Mouse (Mus musculus) stomach, embryonic 14.5 days (tissue): ENCODE data around the gene Izumo2. TPM values are rescaled to one million over a fixed set of nuclear protein-coding genes. Genes with fewer than 3 reads are reported as not detected.

Experiments used
- ATAC-seq: fragments of 200-750 bp; cut with Nextera tagmentation; 2 replicates; pipeline ENCODE4 v1.8.0; 2017; ENCODE audit warnings: low read depth, moderate TSS enrichment; ENCODE audit not compliant: insufficient number of reproducible peaks, insufficient read depth, low FRiP score
- H3K27ac ChIP-seq: fragments of 300-500 bp; sonication (generic); 2 replicates; pipeline ENCODE4 v1.5.1; 2014; ENCODE audit warnings: mild to moderate bottlenecking, low read length, moderate library complexity, mixed read lengths
- H3K27me3 ChIP-seq: fragments of 300-500 bp; sonication (generic); 2 replicates; pipeline ENCODE4 v1.6.1; 2014; ENCODE audit warnings: low read length, control low read depth, mixed read lengths; ENCODE audit not compliant: control insufficient read depth, insufficient read depth
- H3K36me3 ChIP-seq: fragments of 300-500 bp; sonication (generic); 2 replicates; pipeline ENCODE4 v1.6.1; 2014; ENCODE audit warnings: mild to moderate bottlenecking, control low read depth, low read length, moderate library complexity, mixed read lengths; ENCODE audit not compliant: control insufficient read depth, insufficient read depth
- H3K4me1 ChIP-seq: fragments of 300-500 bp; sonication (generic); 2 replicates; pipeline ENCODE4 v1.6.1; 2014; ENCODE audit warnings: low read length, control low read depth, mixed read lengths; ENCODE audit not compliant: control insufficient read depth, insufficient read depth
- H3K4me2 ChIP-seq: fragments of 300-500 bp; sonication (generic); replicated peaks from 2 replicates; pipeline ENCODE4 v1.6.1; 2014; ENCODE audit warnings: low read depth, low read length, control low read depth
- H3K4me3 ChIP-seq: fragments of 300-500 bp; sonication (generic); 2 replicates; pipeline ENCODE4 v1.5.1; 2014; ENCODE audit warnings: low read depth, low read length, control low read depth
- H3K9ac ChIP-seq: fragments of 300-500 bp; sonication (generic); replicated peaks from 2 replicates; pipeline ENCODE4 v1.6.1; 2014; ENCODE audit warnings: low read depth, mild to moderate bottlenecking, control low read depth, low read length, moderate library complexity, mixed read lengths
- H3K9me3 ChIP-seq: fragments of 300-500 bp; sonication (generic); 2 replicates; pipeline ENCODE4 v1.6.1; 2016; ENCODE audit warnings: low read depth, low read length, control low read depth; ENCODE audit not compliant: control insufficient read depth
- WGBS: fragments of 180-500 bp; shearing (Covaris S2); extraction: QIAGEN DNeasy Blood & Tissue Kit; methylation state at CpG from one replicate; pipeline ENCODE4 v1.1.7; 2014; 5-methylcytosine and 5-hydroxymethylcytosine counted together
- polyA plus RNA-seq: library from polyadenylated mRNA; unstranded; fragments of >200 nt; fragmentation: Nextera tagmentation; extraction: Ambion mirVana; gene quantifications from 2 replicates; pipeline ENCODE4 v1.2.1, GENCODE M21; 2014

Gene Izumo2
- polyA plus RNA-seq, 1 experiment from 2014 or later: not detected

DNA sequence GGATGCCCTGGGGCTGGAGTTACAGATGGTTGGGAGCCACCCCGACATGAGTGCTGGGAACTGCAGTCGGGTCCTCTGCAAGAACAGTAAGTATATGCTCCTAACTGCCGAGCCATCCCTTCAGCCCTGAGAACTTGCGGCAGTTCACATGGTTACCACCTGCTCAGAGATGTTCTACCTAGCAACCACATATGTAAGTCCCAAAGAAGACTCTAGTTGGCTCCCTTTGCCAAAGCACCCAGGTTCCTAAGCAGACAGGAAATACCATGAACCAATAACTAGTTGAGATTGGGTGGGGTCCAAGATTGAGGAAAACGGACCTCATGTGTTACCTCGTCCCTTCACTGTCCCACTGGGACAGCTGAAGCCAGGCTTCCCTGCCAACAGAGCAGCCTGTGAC is 17.8 kb downstream of the Izumo2 start:
- Histone ChIP-seq H3K4me2 (no peak overlapping the region), H3K4me3 (no peak overlapping the region), H3K9ac (no peak overlapping the region), H3K27me3 (no peaks in the 10 kb centered on the region), H3K36me3 (no peaks in the 10 kb centered on the region), H3K4me1 (no peaks in the 10 kb centered on the region), H3K27ac (no peak overlapping the region), H3K9me3 (no peaks in the 10 kb centered on the region)
- no peak for ATAC-seq
- 73% methylated on average over 6 of the region's 6 CpGs for WGBS

DNA sequence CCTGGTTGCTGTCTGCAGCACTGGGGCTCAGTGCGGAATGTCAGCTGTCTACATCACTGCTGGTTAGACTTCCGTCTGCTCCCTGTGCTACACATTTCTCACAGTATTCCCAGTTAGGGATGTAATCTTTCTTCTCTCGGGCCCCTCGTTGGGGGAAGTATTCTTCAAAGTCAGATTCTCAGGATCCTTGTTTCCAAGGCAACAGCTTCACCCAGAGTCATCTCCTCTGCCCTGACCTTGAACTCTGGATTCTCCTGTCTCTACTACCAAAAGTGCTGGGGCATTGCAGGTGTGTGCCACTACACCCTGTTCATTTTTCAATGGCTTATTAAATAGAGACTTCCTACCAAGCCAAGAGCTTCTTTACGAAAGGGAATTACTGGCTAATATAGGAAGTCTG is 18.6 kb downstream of the Izumo2 start:
- Histone ChIP-seq H3K27ac (no peak overlapping the region), H3K27me3 (no peaks in the 10 kb centered on the region), H3K4me3 (no peak overlapping the region), H3K36me3 (no peaks in the 10 kb centered on the region; the same call in 1 of the 2 replicates), H3K9ac (no peak overlapping the region), H3K9me3 (no peaks in the 10 kb centered on the region), H3K4me1 (no peaks in the 10 kb centered on the region), H3K4me2 (no peak overlapping the region)
- WGBS: 45% methylated on average over 5 of the region's 5 CpGs
- no peak for ATAC-seq

DNA sequence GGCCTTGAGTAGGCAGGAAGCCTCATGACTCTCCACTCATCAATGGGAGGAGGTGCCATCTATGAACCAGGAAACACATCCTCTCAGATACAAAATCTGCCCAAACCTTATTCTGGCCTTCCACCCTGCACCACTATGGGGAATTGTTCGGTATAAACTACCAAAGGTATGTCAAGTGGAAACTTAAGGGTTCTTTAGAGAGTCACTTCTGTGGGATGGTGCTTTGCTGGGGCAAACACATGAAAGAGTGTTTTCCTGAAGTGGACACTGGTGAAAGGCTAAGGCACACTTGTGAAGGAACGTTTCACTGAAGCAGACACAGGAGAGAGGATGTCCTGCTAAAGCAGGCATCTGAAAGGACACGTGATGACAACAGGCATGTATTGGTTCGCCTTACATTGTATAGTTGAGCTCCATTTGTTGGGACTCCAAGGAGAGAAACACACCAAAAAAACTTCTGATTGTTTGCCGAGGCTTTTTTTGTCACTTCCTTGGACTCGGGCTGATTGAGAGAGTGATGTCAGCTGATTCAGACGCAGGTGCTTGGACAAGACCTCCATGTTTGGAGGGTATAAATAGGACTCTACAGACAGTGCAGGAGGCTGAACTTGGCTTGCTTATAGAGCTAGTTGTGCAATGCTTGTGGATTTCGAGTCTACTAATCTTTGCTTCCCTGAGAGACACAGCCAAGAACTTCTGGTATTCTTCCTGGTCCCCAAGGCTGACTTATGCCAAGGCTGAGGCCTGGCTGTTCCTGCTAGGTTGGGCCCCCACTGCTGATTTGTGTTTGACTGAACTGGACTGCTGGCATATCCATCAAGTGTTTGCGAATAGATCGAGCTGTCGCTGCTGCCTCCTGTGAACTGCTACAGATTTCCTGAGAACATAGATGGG is 19.8 kb downstream of the Izumo2 start:
- H3K4me2 ChIP-seq: no peak overlapping the region
- H3K9me3 ChIP-seq: no peaks in the 10 kb centered on the region
- H3K27me3 ChIP-seq: no peaks in the 10 kb centered on the region
- no peak overlapping the region for H3K9ac ChIP-seq
- ATAC-seq: no peak
- no peaks in the 10 kb centered on the region; the same call in 1 of the 2 replicates for H3K36me3 ChIP-seq
- H3K27ac ChIP-seq: no peak overlapping the region
- H3K4me1 ChIP-seq: no peaks in the 10 kb centered on the region
- 83% methylated on average over 11 of the region's 11 CpGs for WGBS
- H3K4me3 ChIP-seq: no peak overlapping the region

DNA sequence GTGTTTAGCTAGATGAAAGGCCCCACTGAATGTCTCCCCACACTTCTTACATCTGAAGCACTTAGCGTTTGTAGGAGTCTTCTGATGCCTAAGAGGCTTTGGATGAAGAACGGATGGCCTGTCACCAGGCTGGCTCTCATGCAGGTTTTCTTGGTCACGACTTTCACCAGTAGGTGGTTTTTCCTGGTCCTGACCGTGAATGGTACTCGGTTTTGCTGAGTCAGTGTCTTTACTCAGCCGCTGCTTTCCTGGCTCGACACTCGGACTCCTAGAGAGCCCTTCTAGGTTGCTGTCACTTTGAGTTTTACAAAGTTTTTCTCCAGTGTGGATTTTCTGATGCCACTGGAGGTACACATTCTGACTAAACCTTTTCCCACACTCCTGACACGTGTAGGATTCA is 25.2 kb downstream of the Izumo2 start:
- no peaks in the 10 kb centered on the region for H3K27me3 ChIP-seq
- no peak overlapping the region for H3K9ac ChIP-seq
- ATAC-seq: no peak
- H3K4me2 ChIP-seq: no peak overlapping the region
- no peak overlapping the region for H3K4me3 ChIP-seq
- WGBS: 80% methylated on average over 9 of the region's 9 CpGs
- H3K4me1 ChIP-seq: no peaks in the 10 kb centered on the region
- H3K9me3 ChIP-seq: no peaks in the 10 kb centered on the region
- H3K27ac ChIP-seq: no peak overlapping the region
- H3K36me3 ChIP-seq: no peaks in the 10 kb centered on the region; the same call in 1 of the 2 replicates

DNA sequence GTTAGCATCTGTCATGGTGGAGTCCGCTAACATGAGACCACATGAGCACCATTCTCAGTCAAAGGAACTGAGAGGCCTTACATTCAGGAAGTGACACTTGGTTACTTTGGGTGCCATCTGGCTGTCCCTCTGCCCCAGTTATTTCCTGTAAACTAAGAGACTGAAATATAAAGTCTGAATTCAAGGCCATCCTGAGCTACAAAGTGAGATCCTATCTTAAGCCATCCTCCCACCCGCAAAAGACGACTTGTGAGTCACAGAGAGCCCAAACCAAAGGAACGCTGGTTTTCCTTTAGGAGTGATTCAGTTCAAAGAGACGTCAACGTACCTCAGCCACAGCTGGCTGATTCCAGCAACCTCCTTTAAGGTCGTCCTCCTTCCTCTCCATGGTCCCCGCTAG is 32.8 kb downstream of the Izumo2 start:
- WGBS: 79% methylated on average over 8 of the region's 8 CpGs
- H3K4me2 ChIP-seq: no peak overlapping the region
- no peak for ATAC-seq
- no peak overlapping the region for H3K4me3 ChIP-seq
- H3K9ac ChIP-seq: no peak overlapping the region
- peaks cover 3% of the 10 kb centered on the region; the same call in 1 of the 2 replicates for H3K4me1 ChIP-seq
- H3K27me3 ChIP-seq: no peaks in the 10 kb centered on the region
- no peak overlapping the region for H3K27ac ChIP-seq
- no peaks in the 10 kb centered on the region for H3K9me3 ChIP-seq
- no peaks in the 10 kb centered on the region for H3K36me3 ChIP-seq

DNA sequence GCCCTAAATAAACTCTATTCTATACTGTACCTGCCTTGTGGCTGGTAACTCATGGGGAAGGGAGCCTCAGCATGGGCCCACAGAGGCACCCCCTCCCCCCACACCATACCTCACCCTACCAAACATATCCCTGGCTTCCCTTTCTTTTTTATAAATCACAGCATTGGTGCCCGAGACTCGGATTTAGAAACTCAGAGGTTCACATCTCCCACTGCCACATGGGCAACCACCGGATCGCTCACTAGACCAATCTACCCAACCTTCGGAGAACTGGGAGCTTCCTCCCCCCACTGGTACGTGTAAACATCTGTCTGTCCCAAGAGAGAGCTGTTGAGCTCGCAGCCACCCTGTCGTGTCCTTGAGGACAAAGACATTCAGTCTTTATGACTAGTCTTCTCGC is 35.7 kb downstream of the Izumo2 start:
- H3K9me3 ChIP-seq: no peaks in the 10 kb centered on the region
- H3K4me3 ChIP-seq: no peak overlapping the region
- H3K4me2 ChIP-seq: peak overlapping the region; percentile 74
- peaks cover 3% of the 10 kb centered on the region; the same call in 1 of the 2 replicates for H3K4me1 ChIP-seq
- WGBS: 44% methylated on average over 9 of the region's 9 CpGs
- no peak overlapping the region for H3K9ac ChIP-seq
- no peaks in the 10 kb centered on the region for H3K36me3 ChIP-seq
- no peaks in the 10 kb centered on the region for H3K27me3 ChIP-seq
- ATAC-seq: no peak
- no peak overlapping the region for H3K27ac ChIP-seq

DNA sequence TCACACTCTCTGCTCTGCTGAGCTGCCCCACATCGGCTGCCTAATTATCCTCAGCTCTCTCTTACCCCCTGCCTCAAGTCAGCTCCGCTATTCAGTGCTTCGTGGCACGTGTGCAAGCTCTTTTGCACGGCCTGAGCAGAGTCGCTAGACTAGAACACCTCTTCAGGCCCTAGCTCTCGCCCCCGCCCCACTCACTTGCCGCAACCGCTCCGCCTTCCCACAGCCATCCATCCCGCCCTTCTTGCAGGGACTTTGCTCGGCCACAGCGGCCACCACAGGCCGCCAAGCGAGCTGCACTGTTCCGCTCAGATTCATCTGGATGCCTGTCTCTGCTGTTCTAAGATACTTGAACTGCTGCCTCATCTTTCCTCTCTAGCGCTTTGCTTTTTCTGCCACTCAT is 36.5 kb downstream of the Izumo2 start:
- Histone ChIP-seq H3K4me2 (peak overlapping the region; percentile 74), H3K36me3 (no peaks in the 10 kb centered on the region), H3K4me1 (peaks cover 3% of the 10 kb centered on the region; the same call in 1 of the 2 replicates), H3K9ac (peak overlapping the region; percentile 18; the same call in 1 of the 2 replicates), H3K27me3 (no peaks in the 10 kb centered on the region), H3K4me3 (peak overlapping the region; percentile 37), H3K27ac (no peak overlapping the region), H3K9me3 (no peaks in the 10 kb centered on the region)
- ATAC-seq: peak; percentile 40; the same call in 1 of the 2 replicates
- 0% methylated on average over 18 of the region's 18 CpGs for WGBS

DNA sequence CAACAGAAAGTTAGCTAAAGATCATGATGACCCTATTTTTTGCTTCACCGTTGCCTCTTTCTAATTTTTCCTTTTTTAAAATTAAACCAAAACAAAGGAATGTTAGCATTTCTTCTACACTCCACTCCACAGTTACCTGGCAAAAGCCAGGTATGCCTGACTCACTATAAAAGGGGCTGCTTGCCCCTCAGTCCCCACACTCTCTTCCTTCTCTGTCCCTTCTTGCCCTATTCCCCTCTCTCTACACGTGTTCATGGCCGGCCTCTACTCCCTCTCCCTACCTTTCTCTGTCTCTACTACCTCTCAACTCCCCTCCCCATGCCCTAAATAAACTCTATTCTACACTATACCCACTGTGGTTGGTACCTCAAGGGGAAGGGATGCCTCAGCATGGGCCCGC is 38.6 kb downstream of the Izumo2 start:
- Histone ChIP-seq H3K9me3 (no peaks in the 10 kb centered on the region), H3K4me1 (peaks cover 3% of the 10 kb centered on the region; the same call in 1 of the 2 replicates), H3K27me3 (no peaks in the 10 kb centered on the region), H3K27ac (no peak overlapping the region), H3K4me3 (no peak overlapping the region; the same call in 1 of the 2 replicates), H3K36me3 (peaks cover 2% of the 10 kb centered on the region; the same call in 1 of the 2 replicates), H3K4me2 (peak overlapping the region; percentile 84), H3K9ac (no peak overlapping the region)
- WGBS: 74% methylated on average over 4 of the region's 4 CpGs
- no peak for ATAC-seq
